In genomic region chr15:80705828-80706549, GRCm38 (mm10) we compare ENCODE assay signal across 8 mouse cellular contexts. TPM values are rescaled to one million over a fixed set of nuclear protein-coding genes. Genes with fewer than 3 reads are reported as not detected.
DNase-seq lines count a peak whose midpoint lies in the region; ATAC-seq lines count a peak whose summit lies in the region.

No protein-coding gene starts in this region.

- peak overlapping the region; percentile 35; the same call in 1 of the 2 replicates for H3K9ac ChIP-seq in hindbrain, embryonic 15.5 days

- peak; percentile 55 for DNase-seq in T-cell, adult 2 months (ENCODE audit: low spot score)
- DNase-seq in cerebellum, postnatal 14 days: peak; percentile 92 to 95
- peak; percentile 83 to 84 for DNase-seq in frontal cortex, postnatal 25 days (ENCODE audit: low spot score in 2 of 2)
- peak; percentile 53 to 84 for DNase-seq in left cerebral cortex, adult 8-10 months (ENCODE audit: low spot score in 2 of 2)
- DNase-seq in midbrain, embryonic 10.5 days (ENCODE audit: low spot score): peak; percentile 79
- peak; percentile 82 for DNase-seq in skeletal muscle tissue, adult 2 months (ENCODE audit: low read depth, low spot score)

- WGBS in hindbrain, embryonic 15.5 days: 27% methylated on average over 18 of the region's 18 CpGs
- WGBS in midbrain, embryonic 10.5 days: 32% methylated on average over 18 of the region's 18 CpGs

- peaks cover 37% of the 10 kb centered on the region for H3K4me1 ChIP-seq in hindbrain, embryonic 15.5 days (replicated peaks)
- H3K4me1 ChIP-seq in midbrain, embryonic 10.5 days: peaks cover 29% of the 10 kb centered on the region

- ATAC-seq in hindbrain, embryonic 15.5 days (ENCODE audit: low FRiP score, low read depth): no peak
- no peak for ATAC-seq in granulocyte monocyte progenitor cell, adult 5-6 weeks (replicated peaks; ENCODE audit: poor library complexity, severe bottlenecking)

- H3K4me2 ChIP-seq in hindbrain, embryonic 15.5 days: peak overlapping the region; percentile 63

- H3K27ac ChIP-seq in hindbrain, embryonic 15.5 days (replicated peaks): peak overlapping the region; percentile 68
- H3K27ac ChIP-seq in midbrain, embryonic 10.5 days (replicated peaks): peak overlapping the region; percentile 55

- no peaks in the 10 kb centered on the region for H3K27me3 ChIP-seq in hindbrain, embryonic 15.5 days
- peaks cover 21% of the 10 kb centered on the region for H3K27me3 ChIP-seq in midbrain, embryonic 10.5 days (ENCODE audit: low read depth, poor library complexity, severe bottlenecking)

- H3K36me3 ChIP-seq in hindbrain, embryonic 15.5 days: no peaks in the 10 kb centered on the region
- H3K36me3 ChIP-seq in midbrain, embryonic 10.5 days: no peaks in the 10 kb centered on the region

- H3K4me3 ChIP-seq in hindbrain, embryonic 15.5 days: peak overlapping the region; percentile 32
- peak overlapping the region; percentile 43 for H3K4me3 ChIP-seq in midbrain, embryonic 10.5 days

- no peaks in the 10 kb centered on the region for H3K9me3 ChIP-seq in hindbrain, embryonic 15.5 days
- no peaks in the 10 kb centered on the region for H3K9me3 ChIP-seq in midbrain, embryonic 10.5 days (replicated peaks)

RNA-seq across cellular contexts. Expression of gene Tnrc6b, which starts 5.1 kb away (rescaled TPM):
- 31.7 and 37.6 TPM in 2 replicates for polyA plus RNA-seq in hindbrain, embryonic 15.5 days (2015; fragmentation: Nextera tagmentation; extraction: Ambion mirVana)
- total RNA-seq in left cerebral cortex, adult 8-10 months (2022): 100 to 1,000 TPM in 3 of 4 experiments, 10 to 100 TPM in 1; 92.1 to 137 (median 115) TPM
- polyA plus RNA-seq in midbrain, embryonic 10.5 days (2016; fragmentation: Nextera tagmentation; extraction: Ambion mirVana): 43.5 and 54.7 TPM in 2 replicates
- 48.8 and 59.3 TPM in 2 replicates for total RNA-seq in granulocyte monocyte progenitor cell, adult 5-6 weeks (2014; fragmentation: Nextera tagmentation)
- total RNA-seq in granulocyte monocyte progenitor cell, adult 5-6 weeks (2017): 20.0 and 26.6 TPM in 2 replicates

RNA-seq across cellular contexts. Expression of gene Fam83f, which starts 34.3 kb away (rescaled TPM):
- polyA plus RNA-seq in hindbrain, embryonic 15.5 days (2015; fragmentation: Nextera tagmentation; extraction: Ambion mirVana): 0.09 and 0.35 TPM in 2 replicates
- under 1 TPM; 0.28 to 0.50 (median 0.43) TPM for total RNA-seq in left cerebral cortex, adult 8-10 months (2022)
- polyA plus RNA-seq in midbrain, embryonic 10.5 days (2016; fragmentation: Nextera tagmentation; extraction: Ambion mirVana): 0.26 and 0.64 TPM in 2 replicates
- total RNA-seq in granulocyte monocyte progenitor cell, adult 5-6 weeks (2014; fragmentation: Nextera tagmentation): 0.30 and 1.0 TPM in 2 replicates
- not detected in 2 replicates for total RNA-seq in granulocyte monocyte progenitor cell, adult 5-6 weeks (2017)
